In genomic region chrX:10071529-10071928, GRCm38 (mm10) we compare ENCODE assay signal across 22 mouse cellular contexts. TPM values are rescaled to one million over a fixed set of nuclear protein-coding genes. Genes with fewer than 3 reads are reported as not detected.
A peak's percentile ranks its signal among the peaks of the same experiment; 100 is the strongest.
DNase-seq lines count a peak whose midpoint lies in the region; ATAC-seq and TF ChIP-seq lines count a peak whose summit lies in the region.
"Had no signal": no experiment of that assay in that cellular context is flagged by ENCODE, and none has a peak within 500 bp of the region (broad histone marks: within the 10 kb centered on the region; RNA-seq: fewer than 3 reads in every experiment).

No protein-coding gene starts in this region.

- H3K9me3 ChIP-seq in forebrain, embryonic 14.5 days (replicated peaks; ENCODE audit: control insufficient read depth, low read length): no peaks in the 10 kb centered on the region
- H3K9me3 ChIP-seq in forebrain, postnatal 0 days (ENCODE audit: low read length): no peaks in the 10 kb centered on the region
- no peaks in the 10 kb centered on the region for H3K9me3 ChIP-seq in midbrain, embryonic 12.5 days
- H3K9me3 ChIP-seq in midbrain, embryonic 16.5 days (replicated peaks; ENCODE audit: control insufficient read depth, low read length, poor library complexity, severe bottlenecking): no peaks in the 10 kb centered on the region
- H3K9me3 ChIP-seq: embryonic facial prominence, embryonic 12.5 days; heart, embryonic 12.5 days; hindbrain, embryonic 12.5 days had no signal

- no peak for TF ChIP-seq CTCF in forebrain, postnatal 0 days (IDR thresholded peaks at IDR 0.05; ENCODE audit: low read depth)

- no peak overlapping the region for H3K9ac ChIP-seq in forebrain, embryonic 14.5 days (ENCODE audit: low read length)
- no peak overlapping the region for H3K9ac ChIP-seq in forebrain, postnatal 0 days
- no peak overlapping the region for H3K9ac ChIP-seq in midbrain, embryonic 12.5 days (replicated peaks)
- H3K9ac ChIP-seq in midbrain, embryonic 16.5 days (ENCODE audit: low read depth, low read length): no peak overlapping the region
- H3K9ac ChIP-seq: embryonic facial prominence, embryonic 12.5 days; heart, embryonic 12.5 days; hindbrain, embryonic 12.5 days had no signal

- H3K4me3 ChIP-seq in forebrain, embryonic 14.5 days (ENCODE audit: low read depth, low read length): no peak overlapping the region
- no peak overlapping the region for H3K4me3 ChIP-seq in forebrain, postnatal 0 days (ENCODE audit: low read depth, low read length)
- H3K4me3 ChIP-seq in midbrain, embryonic 12.5 days: no peak overlapping the region
- H3K4me3 ChIP-seq in midbrain, embryonic 16.5 days (ENCODE audit: low read depth, low read length): no peak overlapping the region
- H3K4me3 ChIP-seq: embryonic facial prominence, embryonic 12.5 days; gastrocnemius, adult 2 months; heart, embryonic 12.5 days; hindbrain, embryonic 12.5 days had no signal

- H3K4me2 ChIP-seq in forebrain, embryonic 14.5 days (ENCODE audit: low read length): no peak overlapping the region
- no peak overlapping the region for H3K4me2 ChIP-seq in forebrain, postnatal 0 days (ENCODE audit: low read depth)
- H3K4me2 ChIP-seq in midbrain, embryonic 12.5 days (replicated peaks): no peak overlapping the region
- H3K4me2 ChIP-seq in midbrain, embryonic 16.5 days (ENCODE audit: low read length): no peak overlapping the region
- H3K4me2 ChIP-seq: embryonic facial prominence, embryonic 12.5 days; heart, embryonic 12.5 days; hindbrain, embryonic 12.5 days had no signal

- no peaks in the 10 kb centered on the region for H3K27me3 ChIP-seq in forebrain, embryonic 14.5 days (replicated peaks; ENCODE audit: control insufficient read depth, insufficient read depth, low read length)
- no peaks in the 10 kb centered on the region for H3K27me3 ChIP-seq in forebrain, postnatal 0 days (ENCODE audit: insufficient read depth, low read length)
- no peaks in the 10 kb centered on the region for H3K27me3 ChIP-seq in midbrain, embryonic 12.5 days
- no peaks in the 10 kb centered on the region for H3K27me3 ChIP-seq in midbrain, embryonic 16.5 days (ENCODE audit: control insufficient read depth, insufficient read depth, low read depth, low read length)
- H3K27me3 ChIP-seq: embryonic facial prominence, embryonic 12.5 days; heart, embryonic 12.5 days; hindbrain, embryonic 12.5 days had no signal

- 59% methylated on average over 2 of the region's 2 CpGs for WGBS in forebrain, embryonic 14.5 days
- WGBS in forebrain, postnatal 0 days: 64% methylated on average over 2 of the region's 2 CpGs
- 78% methylated on average over 2 of the region's 2 CpGs for whole genome bisulfite sequencing in midbrain, embryonic 12.5 days
- WGBS in midbrain, embryonic 16.5 days: 58% methylated on average over 2 of the region's 2 CpGs

- peak; percentile 29; the same call in 1 of the 2 replicates for ATAC-seq in forebrain, embryonic 14.5 days
- no peak for ATAC-seq in forebrain, postnatal 0 days
- ATAC-seq in midbrain, embryonic 12.5 days (ENCODE audit: low FRiP score, low read depth): 0 out of 2 replicates have a peak, but pooled peaks have one; percentile 62
- ATAC-seq in midbrain, embryonic 16.5 days: no peak
- ATAC-seq: inflammation-experienced regulatory T-cells, adult 6 months; intestine, postnatal 0 days had no signal

- no peaks in the 10 kb centered on the region for H3K36me3 ChIP-seq in forebrain, embryonic 14.5 days (ENCODE audit: control insufficient read depth, insufficient read depth, low read length)
- no peaks in the 10 kb centered on the region for H3K36me3 ChIP-seq in forebrain, postnatal 0 days (ENCODE audit: insufficient read depth)
- no peaks in the 10 kb centered on the region for H3K36me3 ChIP-seq in midbrain, embryonic 12.5 days
- no peaks in the 10 kb centered on the region for H3K36me3 ChIP-seq in midbrain, embryonic 16.5 days (ENCODE audit: control insufficient read depth, insufficient read depth, low read length)
- H3K36me3 ChIP-seq: embryonic facial prominence, embryonic 12.5 days; heart, embryonic 12.5 days; hindbrain, embryonic 12.5 days had no signal

- H3K4me1 ChIP-seq in forebrain, embryonic 14.5 days (ENCODE audit: control insufficient read depth, insufficient read depth, low read length): no peaks in the 10 kb centered on the region
- H3K4me1 ChIP-seq in forebrain, postnatal 0 days (ENCODE audit: insufficient read depth): no peaks in the 10 kb centered on the region
- no peaks in the 10 kb centered on the region for H3K4me1 ChIP-seq in midbrain, embryonic 12.5 days
- no peaks in the 10 kb centered on the region for H3K4me1 ChIP-seq in midbrain, embryonic 16.5 days (ENCODE audit: control insufficient read depth, insufficient read depth, low read length)
- H3K4me1 ChIP-seq: embryonic facial prominence, embryonic 12.5 days; heart, embryonic 12.5 days; hindbrain, embryonic 12.5 days had no signal

- no peak overlapping the region for H3K27ac ChIP-seq in forebrain, embryonic 14.5 days (ENCODE audit: low read depth, low read length)
- no peak overlapping the region for H3K27ac ChIP-seq in forebrain, postnatal 0 days (ENCODE audit: low read depth, low read length)
- no peak overlapping the region for H3K27ac ChIP-seq in midbrain, embryonic 12.5 days (replicated peaks)
- H3K27ac ChIP-seq in midbrain, embryonic 16.5 days (ENCODE audit: low read length): no peak overlapping the region
- H3K27ac ChIP-seq: embryonic facial prominence, embryonic 12.5 days; gastrocnemius, adult 2 months; hindbrain, embryonic 12.5 days had no signal

- peak; percentile 10 for DNase-seq in forebrain, embryonic 14.5 days (ENCODE audit: low spot score)
- no peak for DNase-seq in forebrain, postnatal 0 days
- peak; percentile 21 for DNase-seq in retina, postnatal 1 day
- DNase-seq in retina, embryonic 14.5 days (ENCODE audit: low spot score): no peak
- DNase-seq in right cerebral cortex, postnatal 36 days (ENCODE audit: low spot score in 2 of 2): no peak
- DNase-seq: adrenal gland, adult 2 months; adrenal gland, postnatal 25 days; cerebellum, adult 11 months; cerebellum, adult 8-10 months; cerebellum, postnatal 14 days; embryo, embryonic 11 days; gastrocnemius, adult 2 months; gastrocnemius, postnatal 25 days had no signal

RNA-seq across cellular contexts. Expression of gene Srpx, which starts 46.0 kb away (rescaled TPM):
- polyA plus RNA-seq in forebrain, embryonic 14.5 days (2014; fragmentation: Nextera tagmentation; extraction: Ambion mirVana): 3.5 and 4.4 TPM in 2 replicates
- 2.2 and 5.3 TPM in 2 replicates for total RNA-seq in forebrain, postnatal 0 days (2014; rRNA removed)
- polyA plus RNA-seq in forebrain, postnatal 0 days (2015; fragmentation: Nextera tagmentation; extraction: Ambion mirVana): 3.3 and 3.5 TPM in 2 replicates
- 5.9 and 7.9 TPM in 2 replicates for polyA plus RNA-seq in midbrain, embryonic 12.5 days (2016; fragmentation: Nextera tagmentation; extraction: Ambion mirVana)
- 2.1 and 2.6 TPM in 2 replicates for polyA plus RNA-seq in midbrain, embryonic 16.5 days (2015; fragmentation: Nextera tagmentation; extraction: Ambion mirVana)
- total RNA-seq: common myeloid progenitor, adult 5-6 weeks; granulocyte monocyte progenitor cell, adult 5-6 weeks had no signal
- polyA plus RNA-seq: inflammation-experienced regulatory T-cells, adult 6 months had no signal

Comparison
In these comparisons a context has a peak if more than half of its experiments do, and no peak if none do; other contexts are left out.
1. ATAC-seq: peak in forebrain, embryonic 14.5 days (single experiment) and midbrain, embryonic 12.5 days (single experiment); none in forebrain, postnatal 0 days (single experiment) and midbrain, embryonic 16.5 days (single experiment).
2. DNase-seq: peak in forebrain, embryonic 14.5 days (single experiment) and retina, postnatal 1 day (single experiment); none in forebrain, postnatal 0 days (single experiment), retina, embryonic 14.5 days (single experiment) and right cerebral cortex, postnatal 36 days (0 of 2).